Mouse (Mus musculus): ENCODE results near the gene Slc26a11. TPM values are rescaled to one million over a fixed set of nuclear protein-coding genes. Genes with fewer than 3 reads are reported as not detected.

Slc26a11 gene
- total RNA-seq, 2 experiments from 2014 or later, result 2.4 to 2.8 TPM

- DNase-seq (ENCODE audit: low spot score), result no peak
Measured at GRCm38 (mm10) chr11:119396461-119396860, 41.1 kb downstream of the Slc26a11 start.

GRCm38 (mm10) chr11:119402501-119403160, 47.3 kb downstream of the Slc26a11 start:
- no peak for DNase-seq (ENCODE audit: low spot score)

GRCm38 (mm10) chr11:119404627-119405026, 49.3 kb downstream of the Slc26a11 start:
- no peak for DNase-seq (ENCODE audit: low spot score)

- DNase-seq (ENCODE audit: low spot score), result no peak
Measured at GRCm38 (mm10) chr11:119407381-119407780, 52.0 kb downstream of the Slc26a11 start.

- DNase-seq (ENCODE audit: low spot score), result no peak
Measured at GRCm38 (mm10) chr11:119407977-119408376, 52.6 kb downstream of the Slc26a11 start.

- DNase-seq (ENCODE audit: low spot score), result no peak
Measured at GRCm38 (mm10) chr11:119419327-119420118, 64.2 kb downstream of the Slc26a11 start.

GRCm38 (mm10) chr11:119420426-119420825, 65.1 kb downstream of the Slc26a11 start:
- DNase-seq (ENCODE audit: low spot score), result no peak

GRCm38 (mm10) chr11:119427431-119427830, 72.1 kb downstream of the Slc26a11 start:
- no peak for DNase-seq (ENCODE audit: low spot score)

- DNase-seq (ENCODE audit: low spot score), result no peak
Measured at GRCm38 (mm10) chr11:119427986-119428385, 72.6 kb downstream of the Slc26a11 start.

GRCm38 (mm10) chr11:119428649-119429136, 73.3 kb downstream of the Slc26a11 start:
- DNase-seq (ENCODE audit: low spot score), result peak; percentile 31

Small RNAs within 50 kb of the gene (microRNA-seq; reads per million reads assigned to microRNA genes)
- gene Mir1932, result not detected

Other genes with a start within 250 kb of the Slc26a11 start
- gene Tbc1d16, start 127.1 kb upstream of the Slc26a11 start, total RNA-seq (2021), result 10 to 100 TPM; 29.7 to 29.9 TPM
- under 1 TPM in 1 of 2 experiments, not detected in 1; 0.26 TPM for gene Ccdc40, start 127.0 kb upstream of the Slc26a11 start, total RNA-seq (2021)
- 100 to 1,000 TPM; 174 to 191 TPM for gene Gaa, start 87.7 kb upstream of the Slc26a11 start, total RNA-seq (2021)
- gene Eif4a3, start 55.5 kb upstream of the Slc26a11 start, total RNA-seq (2021), result 10 to 100 TPM; 32.2 to 43.5 TPM
- gene Card14, start 47.8 kb upstream of the Slc26a11 start, total RNA-seq (2021), result under 1 TPM; 0.21 to 0.34 TPM
- 1 to 10 TPM; 3.3 to 3.4 TPM for gene Sgsh, start within 50 bp of the Slc26a11 start, total RNA-seq (2021)
- 1 to 10 TPM; 5.7 to 6.6 TPM for gene Rnf213, start 37.5 kb downstream of the Slc26a11 start, total RNA-seq (2021)
- 1 to 10 TPM; 4.4 to 5.7 TPM for gene Endov, start 135.8 kb downstream of the Slc26a11 start, total RNA-seq (2021)
- under 1 TPM; 0.05 TPM for gene Nptx1, start 192.2 kb downstream of the Slc26a11 start, total RNA-seq (2021)
- 10 to 100 TPM; 23.3 to 28.1 TPM for gene Rptor, start 247.3 kb downstream of the Slc26a11 start, total RNA-seq (2021)

Data from gastrocnemius, adult 18-20 months (tissue).